Mouse (Mus musculus) c-Kit-positive CD71-negative TER-119-negative erythroid progenitor cells, embryonic 14.5 days (primary cell): ENCODE data around the gene Cytip.
A peak's percentile ranks its signal among the peaks of the same experiment; 100 is the strongest.

Experiments
- DNase-seq: peaks from one replicate; pipeline ENCODE4 v3.0.0-alpha.2; 2013; ENCODE audit warnings: low read depth

The Cytip gene

GRCm38 (mm10) chr2:58161813-58162212, 33.5 kb downstream of the Cytip start:
- DNase-seq: no peak

- DNase-seq: no peak
Measured at GRCm38 (mm10) chr2:58160541-58161307, 34.6 kb downstream of the Cytip start.

GRCm38 (mm10) chr2:58159880-58160279, 35.5 kb downstream of the Cytip start:
- DNase-seq: no peak

- DNase-seq: no peak
Measured at GRCm38 (mm10) chr2:58159121-58159520, 36.2 kb downstream of the Cytip start.

GRCm38 (mm10) chr2:58158539-58158938, 36.8 kb downstream of the Cytip start:
- no peak for DNase-seq

- no peak for DNase-seq
Measured at GRCm38 (mm10) chr2:58158107-58158506, 37.2 kb downstream of the Cytip start.

- no peak for DNase-seq
Measured at GRCm38 (mm10) chr2:58157466-58157865, 37.9 kb downstream of the Cytip start.

- DNase-seq: peak; percentile 57
Measured at GRCm38 (mm10) chr2:58156495-58157392, 38.6 kb downstream of the Cytip start.

- no peak for DNase-seq
Measured at GRCm38 (mm10) chr2:58156108-58156415, 39.3 kb downstream of the Cytip start.

- no peak for DNase-seq
Measured at GRCm38 (mm10) chr2:58155271-58156107, 39.8 kb downstream of the Cytip start.

- no peak for DNase-seq
Measured at GRCm38 (mm10) chr2:58154555-58154954, 40.8 kb downstream of the Cytip start.

GRCm38 (mm10) chr2:58153742-58154141, 41.6 kb downstream of the Cytip start:
- DNase-seq: no peak

GRCm38 (mm10) chr2:58149983-58150405, 45.3 kb downstream of the Cytip start:
- DNase-seq: no peak

- DNase-seq: no peak
Measured at GRCm38 (mm10) chr2:58146572-58146971, 48.8 kb downstream of the Cytip start.

GRCm38 (mm10) chr2:58140531-58140930, 54.8 kb downstream of the Cytip start:
- no peak for DNase-seq

- no peak for DNase-seq
Measured at GRCm38 (mm10) chr2:58138611-58139010, 56.7 kb downstream of the Cytip start.

GRCm38 (mm10) chr2:58137676-58138075, 57.7 kb downstream of the Cytip start:
- peak; percentile 61 for DNase-seq

- DNase-seq: no peak
Measured at GRCm38 (mm10) chr2:58136526-58136925, 58.8 kb downstream of the Cytip start.

GRCm38 (mm10) chr2:58135061-58135463, 60.3 kb downstream of the Cytip start:
- no peak for DNase-seq

- no peak for DNase-seq
Measured at GRCm38 (mm10) chr2:58132597-58132996, 62.7 kb downstream of the Cytip start.

GRCm38 (mm10) chr2:58129903-58130302, 65.4 kb downstream of the Cytip start:
- DNase-seq: no peak

GRCm38 (mm10) chr2:58111105-58111504, 84.2 kb downstream of the Cytip start:
- no peak for DNase-seq
